Mouse (Mus musculus) lung, postnatal 0 days (tissue): Measurements from ENCODE around the gene Frmd6.

Source experiments
- CTCF ChIP-seq: IDR thresholded peaks from 2 replicates; pipeline ENCODE4 v1.5.1; 2016; ENCODE audit warnings: antibody characterized with exemption, mild to moderate bottlenecking
- EP300 ChIP-seq: IDR thresholded peaks from 2 replicates; pipeline ENCODE4 v1.6.1; 2016; ENCODE audit warnings: antibody characterized with exemption, mild to moderate bottlenecking, control low read depth

DNA sequence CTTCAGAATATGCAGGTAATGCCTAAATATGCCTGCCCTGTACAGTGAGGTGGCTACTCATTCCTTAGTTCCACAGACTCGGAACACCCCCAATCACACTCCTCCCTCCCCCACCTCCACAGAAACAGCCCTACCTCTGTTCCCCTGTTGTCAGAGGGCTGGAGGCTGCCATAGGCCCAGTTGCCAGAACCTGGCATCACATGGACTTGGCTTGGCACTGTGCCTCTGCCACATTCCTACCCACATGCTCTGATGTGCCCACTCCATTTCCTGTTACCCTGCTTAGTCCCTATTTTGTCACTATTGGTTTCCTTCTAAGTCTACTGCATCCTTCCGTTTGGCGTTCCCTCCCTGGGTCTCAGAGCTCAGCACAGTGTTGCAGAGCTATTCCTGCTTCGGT, 56.5 kb downstream of the Frmd6 start:
- TF ChIP-seq CTCF (no peak), EP300 (no peak)
